Mouse (Mus musculus): ENCODE results near the gene Ccr7. TPM values are rescaled to one million over a fixed set of nuclear protein-coding genes. Genes with fewer than 3 reads are reported as not detected.

Ccr7 gene
- total RNA-seq, 2 experiments from 2014 or later = not detected

- ATAC-seq (replicated peaks; ENCODE audit: low FRiP score, low TSS enrichment, poor library complexity, severe bottlenecking) = no peak
These were observed 12.3 kb downstream of the Ccr7 start for GRCm38 (mm10) chr11:99142493-99143095.

- no peak for ATAC-seq (replicated peaks; ENCODE audit: low FRiP score, low TSS enrichment, poor library complexity, severe bottlenecking)
These were observed 12.8 kb downstream of the Ccr7 start for GRCm38 (mm10) chr11:99142046-99142445.

- ATAC-seq (replicated peaks; ENCODE audit: low FRiP score, low TSS enrichment, poor library complexity, severe bottlenecking) = no peak
These were observed 13.3 kb downstream of the Ccr7 start for GRCm38 (mm10) chr11:99141600-99141999.

GRCm38 (mm10) chr11:99138976-99139375 lies 15.9 kb downstream of the Ccr7 start:
- ATAC-seq (replicated peaks; ENCODE audit: low FRiP score, low TSS enrichment, poor library complexity, severe bottlenecking) = no peak

- ATAC-seq (replicated peaks; ENCODE audit: low FRiP score, low TSS enrichment, poor library complexity, severe bottlenecking) = no peak
These were observed 17.5 kb downstream of the Ccr7 start for GRCm38 (mm10) chr11:99137385-99137784.

GRCm38 (mm10) chr11:99136961-99137360 lies 17.9 kb downstream of the Ccr7 start:
- ATAC-seq (replicated peaks; ENCODE audit: low FRiP score, low TSS enrichment, poor library complexity, severe bottlenecking) = no peak

- ATAC-seq (replicated peaks; ENCODE audit: low FRiP score, low TSS enrichment, poor library complexity, severe bottlenecking) = 0 out of 2 replicates have a peak, but pooled peaks have one; percentile 34
These were observed 18.5 kb downstream of the Ccr7 start for GRCm38 (mm10) chr11:99136361-99136760.

GRCm38 (mm10) chr11:99135047-99135440 lies 19.8 kb downstream of the Ccr7 start:
- no peak for ATAC-seq (replicated peaks; ENCODE audit: low FRiP score, low TSS enrichment, poor library complexity, severe bottlenecking)

- ATAC-seq (replicated peaks; ENCODE audit: low FRiP score, low TSS enrichment, poor library complexity, severe bottlenecking) = no peak
These were observed 20.4 kb downstream of the Ccr7 start for GRCm38 (mm10) chr11:99134266-99135046.

- no peak for ATAC-seq (replicated peaks; ENCODE audit: low FRiP score, low TSS enrichment, poor library complexity, severe bottlenecking)
These were observed 21.5 kb downstream of the Ccr7 start for GRCm38 (mm10) chr11:99133285-99133897.

GRCm38 (mm10) chr11:99132091-99132730 lies 22.7 kb downstream of the Ccr7 start:
- ATAC-seq (replicated peaks; ENCODE audit: low FRiP score, low TSS enrichment, poor library complexity, severe bottlenecking) = no peak

GRCm38 (mm10) chr11:99131463-99131840 lies 23.4 kb downstream of the Ccr7 start:
- no peak for ATAC-seq (replicated peaks; ENCODE audit: low FRiP score, low TSS enrichment, poor library complexity, severe bottlenecking)

- ATAC-seq (replicated peaks; ENCODE audit: low FRiP score, low TSS enrichment, poor library complexity, severe bottlenecking) = no peak
These were observed 24.0 kb downstream of the Ccr7 start for GRCm38 (mm10) chr11:99130736-99131462.

GRCm38 (mm10) chr11:99129287-99129686 lies 25.6 kb downstream of the Ccr7 start:
- ATAC-seq (replicated peaks; ENCODE audit: low FRiP score, low TSS enrichment, poor library complexity, severe bottlenecking) = no peak

- ATAC-seq (replicated peaks; ENCODE audit: low FRiP score, low TSS enrichment, poor library complexity, severe bottlenecking) = peak; percentile 56
These were observed 26.8 kb downstream of the Ccr7 start for GRCm38 (mm10) chr11:99127785-99128682.

GRCm38 (mm10) chr11:99126482-99127253 lies 28.2 kb downstream of the Ccr7 start:
- no peak for ATAC-seq (replicated peaks; ENCODE audit: low FRiP score, low TSS enrichment, poor library complexity, severe bottlenecking)

- no peak for ATAC-seq (replicated peaks; ENCODE audit: low FRiP score, low TSS enrichment, poor library complexity, severe bottlenecking)
These were observed 30.2 kb downstream of the Ccr7 start for GRCm38 (mm10) chr11:99124635-99125029.
